Mouse (Mus musculus): ENCODE data around the gene Cldn16.
"Not testable (repeated sequence)": the region's sequence is repeated elsewhere in the genome, so short reads cannot be mapped to it uniquely, and the experiment has no call there.

The Cldn16 gene

GRCm38 (mm10) chr16:26462835-26463234 lies at the start of gene Cldn16:
TSS of gene Cldn16 (plus strand) at chr16:26463135.
- no peak for DNase-seq

DNA sequence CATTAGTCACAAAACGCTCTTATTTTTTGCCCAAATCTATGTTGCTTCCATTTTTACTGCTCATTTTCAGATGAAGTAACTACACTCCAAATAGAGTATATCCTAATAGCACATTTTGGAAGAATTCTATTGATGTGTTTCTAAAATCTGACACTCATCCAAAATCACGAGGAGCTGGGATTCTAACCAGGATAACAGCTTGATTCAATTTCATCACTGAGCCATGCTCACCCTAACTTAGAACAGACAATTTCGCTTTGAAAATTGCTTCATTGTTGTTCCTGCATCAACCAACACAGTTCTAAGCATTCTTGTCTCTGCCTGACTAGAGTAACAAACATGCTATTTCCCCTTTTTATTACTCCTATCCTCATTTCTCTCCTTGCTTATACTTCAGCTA lies 44.3 kb upstream of the Cldn16 start:
- DNase-seq, result no peak

DNA sequence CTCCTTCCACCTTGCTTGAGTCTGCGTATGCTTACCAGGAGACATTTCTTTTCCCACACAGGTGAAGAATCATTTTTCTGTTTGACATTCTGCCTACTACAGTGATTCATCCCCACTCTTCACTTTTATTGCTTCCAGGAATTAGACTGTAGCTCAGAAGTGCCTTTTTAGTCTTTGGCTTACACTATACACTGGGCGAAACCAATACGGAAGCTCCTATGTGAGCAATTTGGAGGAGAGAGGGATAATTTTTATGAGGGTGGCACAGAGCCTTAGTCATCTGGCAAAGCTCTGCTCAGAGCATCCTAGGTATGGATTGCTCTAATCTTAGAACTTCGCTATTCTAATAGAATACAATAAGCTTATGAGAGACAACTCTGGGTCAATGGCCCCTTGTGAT lies 40.9 kb upstream of the Cldn16 start:
- DNase-seq, result no peak

DNA sequence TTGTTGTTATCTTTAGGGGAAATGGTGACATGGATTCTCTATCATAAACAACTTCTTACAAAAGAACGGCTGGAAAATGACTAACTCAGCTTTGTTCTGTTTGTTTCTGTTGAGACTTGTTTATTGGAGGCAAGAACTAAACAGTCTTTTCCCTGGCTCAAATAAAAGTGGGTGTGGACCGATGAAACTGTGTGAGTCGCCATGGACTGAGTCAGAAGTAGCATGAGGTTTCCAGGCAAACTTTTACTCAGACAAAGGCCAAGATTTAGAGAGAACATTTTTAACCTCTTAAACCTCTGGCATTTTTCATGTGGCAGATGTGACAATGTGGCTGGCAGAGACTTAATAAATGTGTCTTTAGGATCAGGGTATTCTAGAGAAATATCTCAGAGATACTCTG lies 32.7 kb upstream of the Cldn16 start:
- DNase-seq, result peak; percentile 14

GRCm38 (mm10) chr16:26433486-26433885 lies 29.4 kb upstream of the Cldn16 start:
- DNase-seq, result no peak

- no peak for DNase-seq
These were observed 22.9 kb upstream of the Cldn16 start for GRCm38 (mm10) chr16:26440031-26440430.

DNA sequence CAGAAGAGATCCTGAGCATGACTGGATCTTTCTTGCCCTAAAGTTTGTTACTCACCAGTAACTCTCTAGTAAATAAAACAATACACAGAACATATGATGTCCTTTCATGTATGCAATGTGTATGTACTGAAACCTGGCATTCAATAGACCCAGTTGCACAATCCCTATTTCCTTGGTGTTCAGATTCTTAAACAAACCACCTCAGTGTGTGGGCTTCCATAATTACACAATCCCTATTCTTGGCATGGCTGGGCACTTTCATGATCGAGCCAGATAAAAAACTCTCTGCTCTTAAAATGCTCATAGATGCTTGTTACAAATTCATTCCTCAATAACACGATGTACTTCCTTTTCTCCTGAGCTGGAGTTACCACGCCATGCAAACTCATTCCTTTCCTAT lies 21.8 kb upstream of the Cldn16 start:
- peak; percentile 7 for DNase-seq

DNA sequence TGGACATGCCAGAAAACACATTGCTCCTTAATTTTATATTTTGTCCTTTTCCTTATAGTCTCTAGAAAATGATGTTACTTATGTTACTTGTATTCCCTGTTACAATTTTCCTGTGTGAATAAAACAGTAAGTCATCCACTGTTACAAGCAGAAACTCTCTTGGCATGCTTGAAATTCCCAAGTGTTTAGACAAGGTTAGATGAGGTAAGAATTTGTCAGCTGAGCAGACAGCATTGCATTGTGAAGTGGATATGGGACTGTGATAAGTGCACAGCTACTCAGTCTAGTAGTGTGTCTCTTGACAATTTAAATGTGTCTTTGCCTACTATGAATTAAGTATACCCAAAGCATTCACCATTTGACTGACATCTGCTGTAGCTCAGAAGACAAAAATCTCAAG lies 18.1 kb upstream of the Cldn16 start:
- peak; percentile 33 for DNase-seq

DNA sequence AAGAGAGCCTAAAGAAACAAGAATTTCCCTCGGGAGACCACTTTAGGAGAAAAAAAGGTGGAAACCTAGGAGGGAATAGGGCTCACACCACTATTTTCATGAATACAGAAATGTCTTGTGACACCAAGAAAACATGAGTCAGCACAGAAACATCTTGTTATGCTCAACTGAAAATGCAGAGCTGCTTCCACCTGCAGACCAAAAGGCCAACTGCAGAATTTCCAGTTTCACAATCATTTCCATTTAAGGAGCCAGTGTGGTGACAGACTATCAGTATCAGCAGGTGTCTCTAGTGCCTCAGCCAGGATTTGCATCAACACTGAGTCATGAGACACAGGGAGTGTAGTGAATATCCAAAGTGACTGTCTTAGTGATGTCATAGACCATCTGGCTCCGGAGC lies 15.3 kb upstream of the Cldn16 start:
- peak; percentile 56 for DNase-seq

DNA sequence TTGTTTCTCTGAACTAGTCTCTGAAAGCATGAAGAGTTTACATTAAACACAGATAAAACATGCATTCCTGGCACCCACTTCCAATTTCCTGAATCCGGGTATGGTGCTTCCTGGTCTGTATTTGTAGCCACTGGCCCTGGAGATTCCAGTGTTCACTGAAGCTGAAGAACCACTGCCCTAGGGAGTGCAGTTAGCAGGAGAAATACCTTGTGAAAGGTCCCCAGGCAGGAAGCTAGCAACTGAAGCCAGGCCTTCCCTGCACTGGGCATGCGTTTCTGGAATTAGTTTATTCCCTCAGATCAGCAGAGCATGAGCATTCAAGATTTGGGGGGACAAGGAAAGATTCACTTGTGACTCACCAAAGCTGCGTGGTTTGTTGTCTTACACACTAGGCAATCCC lies 8.8 kb upstream of the Cldn16 start:
- DNase-seq, result no peak

DNA sequence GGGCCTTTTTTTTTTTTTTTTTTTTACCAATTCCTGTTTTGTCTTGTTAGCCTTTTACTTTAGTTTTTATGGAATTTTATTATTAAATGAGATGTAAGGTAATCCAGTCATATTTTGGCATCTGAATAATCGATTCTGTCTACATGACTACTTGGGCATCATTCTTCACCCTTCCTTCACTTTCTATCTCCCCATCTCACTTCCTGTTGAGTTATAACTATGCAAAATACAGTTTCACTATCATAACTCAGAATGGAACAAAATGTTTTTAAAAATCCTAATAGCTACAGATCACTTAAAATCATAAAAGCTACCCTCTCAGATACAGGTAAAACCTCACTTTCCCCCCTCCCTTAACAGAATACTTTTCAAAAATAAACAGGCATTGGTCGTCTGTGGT lies 6.8 kb upstream of the Cldn16 start:
- DNase-seq, result no peak

- DNase-seq, result no peak
These were observed 3.6 kb downstream of the Cldn16 start for GRCm38 (mm10) chr16:26466535-26466934.

DNA sequence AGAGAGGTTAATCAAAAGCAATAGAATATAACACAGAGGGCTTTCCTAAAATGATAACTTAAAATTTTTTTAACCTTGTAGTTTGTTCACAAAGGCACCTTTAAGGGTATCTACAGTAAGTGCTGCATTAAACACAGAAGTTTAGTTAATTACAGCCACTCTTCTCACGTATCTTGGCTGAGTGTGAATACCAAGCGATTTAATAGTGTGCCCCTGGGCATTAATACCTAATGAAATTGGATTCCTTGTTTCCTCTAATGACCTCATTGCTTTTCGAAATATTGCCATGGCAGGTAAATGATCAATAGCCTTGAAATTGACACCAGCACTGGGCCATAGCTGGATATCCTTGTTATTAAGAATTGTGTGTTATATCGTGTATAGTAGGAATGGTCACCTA lies 8.3 kb downstream of the Cldn16 start:
- DNase-seq, result no peak

DNA sequence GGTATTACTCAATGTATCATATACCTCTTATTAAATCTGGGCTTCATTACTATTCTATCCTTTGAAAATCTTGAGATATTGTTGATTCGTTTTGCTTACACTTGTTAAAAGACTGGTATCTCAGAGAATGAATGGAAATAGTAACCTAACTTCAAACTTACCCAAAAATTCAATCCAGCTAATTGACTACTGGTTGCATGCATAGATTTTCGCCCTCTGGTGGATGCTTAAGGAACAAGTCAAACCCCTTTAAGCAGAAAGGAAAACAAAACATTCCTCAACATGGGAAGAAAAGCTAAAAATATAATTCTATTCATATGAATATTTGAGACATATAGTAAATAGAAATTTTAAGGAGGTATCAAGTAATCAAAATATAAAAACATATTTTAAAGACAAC lies 32.8 kb downstream of the Cldn16 start:
- peak; percentile 40 for DNase-seq

GRCm38 (mm10) chr16:26499705-26500104 lies 36.8 kb downstream of the Cldn16 start:
- DNase-seq, result not testable (repeated sequence)

DNA sequence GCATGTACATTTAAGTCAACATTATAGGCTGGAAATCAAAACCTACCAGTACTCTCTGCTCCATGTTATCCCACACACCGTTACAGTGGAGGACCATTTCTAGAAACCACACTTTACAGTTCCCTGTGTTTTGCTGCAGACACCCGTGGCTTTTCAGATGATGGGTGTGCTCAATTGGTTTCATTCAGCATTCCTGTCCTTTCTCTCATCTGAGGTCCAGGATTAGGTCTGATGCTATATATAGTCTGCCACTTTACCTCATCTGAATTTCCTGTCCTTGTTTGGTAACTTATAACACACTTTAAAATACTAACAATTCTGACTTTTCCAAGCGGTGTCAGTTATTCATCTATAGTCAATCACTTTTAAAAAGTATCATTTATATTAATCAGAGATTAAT lies 37.8 kb downstream of the Cldn16 start:
- no peak for DNase-seq

DNA sequence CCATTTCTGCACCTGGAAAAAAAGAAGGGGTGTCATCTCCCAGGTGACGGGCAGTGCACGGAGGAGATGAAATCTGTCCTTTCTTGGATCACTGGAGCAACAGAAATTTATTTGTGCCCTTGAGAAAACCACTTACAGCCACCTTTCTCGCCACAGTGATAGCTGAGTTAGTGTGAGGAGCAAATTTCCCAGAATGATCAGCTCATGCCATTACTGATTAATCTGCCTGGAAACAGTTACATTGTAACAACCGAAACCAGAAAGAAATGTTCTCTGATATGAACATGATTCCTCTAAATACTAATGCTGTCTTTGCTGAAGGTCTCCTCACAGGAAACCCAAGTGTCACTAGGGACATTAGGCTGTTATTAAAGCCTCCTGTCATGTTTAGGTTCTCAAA lies 42.0 kb downstream of the Cldn16 start:
- DNase-seq, result no peak

DNA sequence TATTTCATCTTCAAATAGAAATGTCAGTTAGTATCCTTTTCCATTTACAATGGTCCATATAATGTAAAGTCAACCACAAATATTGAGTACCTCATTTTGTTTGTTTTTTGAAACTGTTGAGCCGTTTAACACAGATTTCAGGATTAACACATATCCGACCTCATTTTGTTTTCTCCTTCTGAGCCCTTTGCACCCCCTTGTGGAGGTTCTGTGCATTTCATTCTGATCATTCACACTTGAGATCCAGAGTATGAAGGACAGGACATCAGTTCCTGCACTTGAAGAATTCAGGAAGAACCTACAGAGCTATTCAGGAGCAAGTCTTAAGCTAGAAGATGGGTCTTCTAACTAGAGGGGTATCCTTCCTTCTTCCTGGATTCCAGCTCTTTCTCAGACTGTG lies 56.7 kb downstream of the Cldn16 start:
- peak; percentile 38 for DNase-seq

GRCm38 (mm10) chr16:26525832-26526231 lies 62.9 kb downstream of the Cldn16 start:
- no peak for DNase-seq

- DNase-seq, result no peak
These were observed 63.7 kb downstream of the Cldn16 start, which contains the start of gene Tmem207 for GRCm38 (mm10) chr16:26526669-26527068. TSS of gene Tmem207 (minus strand) at chr16:26526769.

DNA sequence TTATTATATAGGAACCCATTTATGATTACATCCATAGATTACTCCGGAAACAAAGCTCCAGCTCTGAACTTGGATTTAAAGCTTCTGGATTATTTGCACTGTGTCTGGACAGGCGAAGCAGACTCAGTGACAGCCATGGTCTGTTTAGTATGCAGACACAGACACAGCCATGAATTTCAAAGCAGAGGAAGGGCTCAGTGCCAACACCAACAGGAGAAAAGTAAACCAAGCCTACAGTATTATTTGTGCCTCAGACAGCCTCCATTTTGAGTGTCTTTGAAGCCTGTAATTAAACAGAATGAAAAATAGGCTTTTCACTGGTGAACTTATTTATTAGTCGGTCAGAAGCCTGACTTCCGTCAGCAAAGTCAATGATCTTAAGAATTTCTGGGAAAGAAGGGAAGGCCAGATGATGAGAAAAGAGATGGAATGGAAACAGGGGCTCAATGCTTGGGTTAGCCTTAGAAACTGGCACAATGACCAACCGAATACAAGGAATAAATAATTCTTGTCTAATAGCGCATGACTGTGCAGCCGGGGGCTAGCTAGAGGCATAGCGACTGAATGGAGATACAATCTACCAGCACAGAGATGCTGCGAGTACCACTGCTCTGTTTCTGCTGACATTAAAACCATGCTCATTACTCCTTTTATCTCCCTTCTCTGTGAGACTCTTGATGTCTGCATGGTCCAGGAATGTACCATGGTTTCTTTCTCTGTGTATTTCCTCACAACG lies 65.2 kb downstream of the Cldn16 start:
- no peak for DNase-seq

DNA sequence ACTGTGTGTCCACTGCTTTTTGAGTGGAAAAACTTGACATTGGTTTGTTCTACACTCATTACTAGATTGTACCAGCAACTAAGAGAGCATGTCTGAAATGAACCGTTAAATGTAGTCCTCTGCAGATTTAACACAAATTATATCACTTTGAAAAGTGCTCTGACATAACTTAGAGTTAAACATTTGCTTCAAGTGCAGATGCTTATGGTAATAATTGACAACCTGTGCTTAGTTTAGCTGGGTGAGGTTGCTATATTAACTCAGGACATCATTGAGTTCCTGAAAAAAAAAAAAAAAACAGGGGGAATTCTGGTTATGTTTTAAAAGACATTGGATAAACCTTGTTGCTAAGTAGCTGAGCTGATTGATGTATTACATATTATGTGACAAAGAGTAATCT lies 67.5 kb downstream of the Cldn16 start:
- DNase-seq, result no peak

DNA sequence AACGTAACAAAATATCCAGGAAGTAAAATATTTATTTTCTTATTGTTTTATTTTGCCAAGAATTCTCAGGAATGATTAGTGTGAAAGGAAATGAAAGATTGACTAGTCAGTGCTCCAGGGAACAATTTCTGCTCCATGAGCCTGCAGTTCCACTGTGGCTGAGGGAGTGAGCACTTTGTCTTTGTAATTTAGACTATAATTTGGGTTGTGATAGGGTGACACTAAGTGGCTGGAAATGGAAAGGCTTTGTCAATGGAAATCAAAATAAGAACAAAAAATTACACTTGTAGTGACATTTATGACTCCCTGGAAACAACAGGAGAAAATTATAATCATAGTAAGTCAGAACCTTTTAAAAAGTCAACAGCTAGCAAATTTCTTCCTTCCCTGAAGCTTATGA lies 69.4 kb downstream of the Cldn16 start:
- DNase-seq, result no peak
